In the genomic region with DNA sequence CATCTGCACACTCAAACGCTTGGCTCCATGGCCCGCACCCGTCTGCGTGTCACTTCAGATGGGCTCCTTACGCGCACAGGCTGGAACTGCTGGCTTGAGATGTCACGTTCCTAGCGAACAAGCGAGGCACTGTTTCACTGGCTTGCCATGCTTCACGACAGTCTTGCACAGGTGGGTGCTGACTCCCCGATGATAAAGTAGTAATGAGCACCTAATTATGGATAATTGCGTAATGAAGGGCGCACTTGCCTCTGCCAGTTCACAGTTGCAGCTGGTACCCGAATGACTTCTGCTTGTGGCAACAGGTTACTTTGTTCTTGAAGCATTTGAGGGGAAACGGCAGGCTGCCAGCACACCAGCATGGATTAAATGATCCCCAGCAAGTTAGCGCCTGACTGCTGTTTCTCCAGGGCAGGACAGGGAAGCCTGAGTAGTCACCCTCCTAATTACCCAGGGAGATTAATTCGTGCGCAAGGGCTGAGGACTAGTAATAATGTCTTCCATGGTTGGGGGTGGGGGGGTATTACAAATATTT, we compare ENCODE assay signal across 10 mouse cellular contexts.
DNase-seq lines count a peak whose midpoint lies in the region; ATAC-seq and TF ChIP-seq lines count a peak whose summit lies in the region.
"Had no signal": no experiment of that assay in that cellular context is flagged by ENCODE, and none has a peak within 500 bp of the region (broad histone marks: within the 10 kb centered on the region; RNA-seq: fewer than 3 reads in every experiment).

No protein-coding gene starts in this region.

- WGBS in heart, embryonic 14.5 days = 65% methylated on average over 18 of the region's 18 CpGs
- WGBS in limb, embryonic 15.5 days = 16% methylated on average over 18 of the region's 18 CpGs
- 59% methylated on average over 18 of the region's 18 CpGs for WGBS in intestine, postnatal 0 days

- H3K27ac ChIP-seq in heart, embryonic 14.5 days (replicated peaks in 1 of 2; ENCODE audit: control insufficient read depth in 1 of 2, insufficient read depth in 1 of 2, low read depth in 2 of 2, low read length in 2 of 2) = no peak overlapping the region
- H3K27ac ChIP-seq in limb, embryonic 15.5 days = no peak overlapping the region
- H3K27ac ChIP-seq in intestine, postnatal 0 days (ENCODE audit: low read depth, low read length) = no peak overlapping the region

- no peak overlapping the region for H3K4me3 ChIP-seq in heart, embryonic 14.5 days (ENCODE audit: control insufficient read depth in 1 of 2, insufficient read depth in 1 of 2, low read depth in 1 of 2, low read length in 2 of 2)
- H3K4me3 ChIP-seq in limb, embryonic 15.5 days = peak overlapping the region; percentile 25
- H3K4me3 ChIP-seq in intestine, postnatal 0 days (ENCODE audit: low read depth, low read length) = no peak overlapping the region

- TF ChIP-seq POLR2A in brain, embryonic 14.5 days (IDR thresholded peaks at IDR 0.05; ENCODE audit: borderline replicate concordance, extremely low read depth, insufficient read depth, insufficient read length, poor library complexity, severe bottlenecking) = no peak

- TF ChIP-seq CTCF in brain, embryonic 14.5 days (IDR thresholded peaks at IDR 0.05; ENCODE audit: borderline replicate concordance, extremely low read depth, insufficient read depth, insufficient read length) = no peak
- no peak for TF ChIP-seq CTCF in intestine, postnatal 0 days (IDR thresholded peaks at IDR 0.05; ENCODE audit: low read depth)

- H3K4me2 ChIP-seq in heart, embryonic 14.5 days (ENCODE audit: low read length) = peak overlapping the region; percentile 13; the same call in 1 of the 2 replicates
- H3K4me2 ChIP-seq in limb, embryonic 15.5 days = peak overlapping the region; percentile 48
- H3K4me2 ChIP-seq in intestine, postnatal 0 days (replicated peaks; ENCODE audit: low read depth) = no peak overlapping the region

- H3K9ac ChIP-seq in heart, embryonic 14.5 days (ENCODE audit: low read length) = no peak overlapping the region
- H3K9ac ChIP-seq in limb, embryonic 15.5 days = no peak overlapping the region
- no peak overlapping the region for H3K9ac ChIP-seq in intestine, postnatal 0 days (ENCODE audit: low read depth, low read length)

- H3K36me3 ChIP-seq in heart, embryonic 14.5 days (ENCODE audit: control insufficient read depth, insufficient read depth, low read length) = no peaks in the 10 kb centered on the region
- H3K36me3 ChIP-seq in limb, embryonic 15.5 days = no peaks in the 10 kb centered on the region
- no peaks in the 10 kb centered on the region for H3K36me3 ChIP-seq in intestine, postnatal 0 days (ENCODE audit: control insufficient read depth, insufficient read depth)

- no peak for ATAC-seq in heart, embryonic 14.5 days (ENCODE audit: insufficient number of reproducible peaks, insufficient read depth, low FRiP score, low read depth)
- no peak for ATAC-seq in limb, embryonic 15.5 days (ENCODE audit: insufficient number of reproducible peaks, low FRiP score, low TSS enrichment, low read depth)
- ATAC-seq in intestine, postnatal 0 days = no peak
- no peak for ATAC-seq in erythroid progenitor cell, adult 5-6 weeks (replicated peaks; ENCODE audit: low FRiP score, poor library complexity, severe bottlenecking)

- H3K4me1 ChIP-seq in heart, embryonic 14.5 days (ENCODE audit: control insufficient read depth in 2 of 2, insufficient read depth in 2 of 2, low read length in 2 of 2) = no peaks in the 10 kb centered on the region
- peaks cover 14% of the 10 kb centered on the region for H3K4me1 ChIP-seq in limb, embryonic 15.5 days
- H3K4me1 ChIP-seq in intestine, postnatal 0 days (replicated peaks; ENCODE audit: control insufficient read depth, insufficient read depth, low read length) = no peaks in the 10 kb centered on the region

- no peak for DNase-seq in heart, adult 18-20 months
- peak; percentile 83 for DNase-seq in brain, embryonic 14.5 days (ENCODE audit: low read depth)
- peak; percentile 17 for DNase-seq in kidney, adult 18-20 months
- DNase-seq in lung, postnatal 25 days (ENCODE audit: low spot score) = no peak
- DNase-seq: cerebellum, adult 11-12 months; heart, postnatal 4 days had no signal

- no peaks in the 10 kb centered on the region; the same call in 1 of the 2 replicates for H3K27me3 ChIP-seq in heart, embryonic 14.5 days (ENCODE audit: control insufficient read depth, insufficient read depth, low read length)
- H3K27me3 ChIP-seq in limb, embryonic 15.5 days = no peaks in the 10 kb centered on the region
- H3K27me3 ChIP-seq in intestine, postnatal 0 days (replicated peaks; ENCODE audit: control insufficient read depth, insufficient read depth, low read length) = no peaks in the 10 kb centered on the region

- no peaks in the 10 kb centered on the region for H3K9me3 ChIP-seq in heart, embryonic 14.5 days (ENCODE audit: control insufficient read depth, low read length)
- H3K9me3 ChIP-seq in limb, embryonic 15.5 days = no peaks in the 10 kb centered on the region
- H3K9me3 ChIP-seq in intestine, postnatal 0 days (ENCODE audit: control insufficient read depth) = no peaks in the 10 kb centered on the region

Comparison
In these comparisons a context has a peak if more than half of its experiments do, and no peak if none do; other contexts are left out.
1. DNase-seq: peak in brain, embryonic 14.5 days (single experiment) and kidney, adult 18-20 months (single experiment); none in heart, adult 18-20 months (0 of 2) and lung, postnatal 25 days (single experiment).